Comparison of ENCODE assay signal across 9 mouse cellular contexts in the genomic region with DNA sequence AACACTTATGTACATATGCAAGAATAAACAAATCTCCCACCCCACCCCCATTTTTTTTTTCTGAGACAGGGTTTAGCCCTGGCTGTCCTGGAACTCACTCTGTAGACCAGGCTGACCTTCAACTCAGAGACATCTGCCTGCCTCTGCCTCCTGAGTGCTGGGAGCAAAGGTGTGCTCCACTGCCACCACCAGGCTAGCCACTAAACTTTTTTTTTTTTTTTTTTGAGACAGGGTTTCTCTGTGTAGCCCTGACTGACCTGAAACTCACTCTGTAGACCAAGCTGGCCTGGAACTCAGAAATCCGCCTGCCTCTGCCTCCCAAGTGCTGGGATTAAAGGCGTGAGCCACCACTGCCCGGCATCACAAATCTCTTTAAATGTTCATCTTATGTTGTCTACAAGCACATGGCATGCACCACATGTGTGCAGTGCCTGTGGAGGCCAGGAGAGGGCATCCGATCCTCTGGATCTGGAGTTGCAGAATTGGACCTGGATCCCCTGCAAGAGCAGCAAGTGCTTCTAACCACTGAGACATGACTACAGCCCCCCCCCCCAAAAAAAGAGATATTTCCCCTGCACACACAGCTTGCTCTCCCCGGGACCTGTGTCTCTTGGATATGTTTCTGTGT. TPM values are rescaled to one million over a fixed set of nuclear protein-coding genes. Genes with fewer than 3 reads are reported as not detected.
DNase-seq lines count a peak whose midpoint lies in the region; ATAC-seq and TF ChIP-seq lines count a peak whose summit lies in the region.
"Had no signal": no experiment of that assay in that cellular context is flagged by ENCODE, and none has a peak within 500 bp of the region (broad histone marks: within the 10 kb centered on the region; RNA-seq: fewer than 3 reads in every experiment).

No protein-coding gene starts in this region.

- H3K36me3 ChIP-seq in kidney, postnatal 0 days (ENCODE audit: insufficient read depth, low read length), result no peaks in the 10 kb centered on the region
- H3K36me3 ChIP-seq in lung, postnatal 0 days (ENCODE audit: insufficient read depth, low read length), result no peaks in the 10 kb centered on the region
- H3K36me3 ChIP-seq in forebrain, embryonic 14.5 days (ENCODE audit: control insufficient read depth, insufficient read depth, low read length), result no peaks in the 10 kb centered on the region

- H3K4me2 ChIP-seq in kidney, postnatal 0 days (ENCODE audit: low read length), result no peak overlapping the region
- no peak overlapping the region for H3K4me2 ChIP-seq in lung, postnatal 0 days (replicated peaks; ENCODE audit: low read depth, low read length)
- H3K4me2 ChIP-seq in forebrain, embryonic 14.5 days (ENCODE audit: low read length), result no peak overlapping the region

- no peaks in the 10 kb centered on the region for H3K27me3 ChIP-seq in kidney, postnatal 0 days (ENCODE audit: insufficient read depth, low read length)
- no peaks in the 10 kb centered on the region for H3K27me3 ChIP-seq in lung, postnatal 0 days (replicated peaks; ENCODE audit: insufficient read depth, low read length)
- no peaks in the 10 kb centered on the region for H3K27me3 ChIP-seq in forebrain, embryonic 14.5 days (replicated peaks; ENCODE audit: control insufficient read depth, insufficient read depth, low read length)

- peaks cover 8% of the 10 kb centered on the region for H3K4me1 ChIP-seq in kidney, postnatal 0 days (replicated peaks; ENCODE audit: insufficient read depth, low read length)
- peaks cover 17% of the 10 kb centered on the region; the same call in 1 of the 2 replicates for H3K4me1 ChIP-seq in lung, postnatal 0 days (ENCODE audit: insufficient read depth, low read depth, low read length)
- H3K4me1 ChIP-seq in forebrain, embryonic 14.5 days (ENCODE audit: control insufficient read depth, insufficient read depth, low read length), result peaks cover 11% of the 10 kb centered on the region

- WGBS in kidney, postnatal 0 days, result 91% methylated on average over 5 of the region's 5 CpGs
- 94% methylated on average over 5 of the region's 5 CpGs for WGBS in lung, postnatal 0 days
- 97% methylated on average over 5 of the region's 5 CpGs for WGBS in forebrain, embryonic 14.5 days

- H3K27ac ChIP-seq in kidney, postnatal 0 days, result no peak overlapping the region
- H3K27ac ChIP-seq in lung, postnatal 0 days (ENCODE audit: low read length), result no peak overlapping the region
- H3K27ac ChIP-seq in forebrain, embryonic 14.5 days (ENCODE audit: low read depth, low read length), result no peak overlapping the region

- no peak overlapping the region for H3K9ac ChIP-seq in kidney, postnatal 0 days (ENCODE audit: low read depth, low read length)
- no peak overlapping the region for H3K9ac ChIP-seq in lung, postnatal 0 days (replicated peaks; ENCODE audit: low read depth)
- no peak overlapping the region for H3K9ac ChIP-seq in forebrain, embryonic 14.5 days (ENCODE audit: low read length)

- ATAC-seq in kidney, postnatal 0 days (replicated peaks; ENCODE audit: low FRiP score, low read depth), result no peak
- ATAC-seq in lung, postnatal 0 days, result no peak
- ATAC-seq in forebrain, embryonic 14.5 days, result no peak
- ATAC-seq: midbrain, embryonic 16.5 days had no signal

- no peak overlapping the region for H3K4me3 ChIP-seq in kidney, postnatal 0 days (replicated peaks; ENCODE audit: low read depth, low read length)
- no peak overlapping the region for H3K4me3 ChIP-seq in lung, postnatal 0 days (ENCODE audit: low read depth, low read length)
- no peak overlapping the region for H3K4me3 ChIP-seq in forebrain, embryonic 14.5 days (ENCODE audit: low read depth, low read length)

- no peaks in the 10 kb centered on the region for H3K9me3 ChIP-seq in kidney, postnatal 0 days (replicated peaks; ENCODE audit: low read length)
- no peaks in the 10 kb centered on the region for H3K9me3 ChIP-seq in lung, postnatal 0 days (ENCODE audit: low read length)
- H3K9me3 ChIP-seq in forebrain, embryonic 14.5 days (replicated peaks; ENCODE audit: control insufficient read depth, low read length), result no peaks in the 10 kb centered on the region

- peak; percentile 42 for DNase-seq in adrenal gland, postnatal 25 days
- DNase-seq in adrenal gland, postnatal 10 days, result no peak
- no peak for DNase-seq in kidney, postnatal 0 days (ENCODE audit: low spot score)
- no peak for DNase-seq in kidney, adult 11 months
- peak; percentile 88 for DNase-seq in R1 (ENCODE audit: low read depth, low spot score)
- DNase-seq in lung, postnatal 0 days (ENCODE audit: low spot score), result no peak
- DNase-seq in adipocyte (ENCODE audit: low spot score), result no peak
- no peak for DNase-seq in forebrain, embryonic 14.5 days (ENCODE audit: low spot score)

- TF ChIP-seq CTCF in kidney, postnatal 0 days (IDR thresholded peaks at IDR 0.05; ENCODE audit: low read depth), result peak; percentile 62
- peak; percentile 68 for TF ChIP-seq CTCF in lung, postnatal 0 days (IDR thresholded peaks at IDR 0.05)

- no peak; the same call in 1 of the 2 replicates for TF ChIP-seq EP300 in lung, postnatal 0 days (IDR thresholded peaks at IDR 0.05)

RNA-seq across cellular contexts. Expression of gene Ece1, which starts 48.5 kb away (rescaled TPM):
- total RNA-seq in adrenal gland, postnatal 25 days (2021), result 264 and 285 TPM in 2 replicates
- total RNA-seq in adrenal gland, postnatal 10 days (2021), result 100 to 1,000 TPM; 183 to 188 TPM
- 36.1 and 40.8 TPM in 2 replicates for polyA plus RNA-seq in kidney, postnatal 0 days (2015; fragmentation: Nextera tagmentation; extraction: Ambion mirVana)
- 65.7 and 80.9 TPM in 2 replicates for polyA plus RNA-seq in lung, postnatal 0 days (2015; fragmentation: Nextera tagmentation; extraction: Ambion mirVana)
- 9.1 and 12.0 TPM in 2 replicates for polyA plus RNA-seq in forebrain, embryonic 14.5 days (2014; fragmentation: Nextera tagmentation; extraction: Ambion mirVana)

Comparison
In these comparisons a context has a peak if more than half of its experiments do, and no peak if none do; other contexts are left out.
1. DNase-seq: peak in adrenal gland, postnatal 25 days (single experiment) and R1 (single experiment); none in adrenal gland, postnatal 10 days (single experiment), kidney, postnatal 0 days (single experiment), kidney, adult 11 months (single experiment), lung, postnatal 0 days (single experiment), adipocyte (single experiment) and forebrain, embryonic 14.5 days (single experiment).